Mouse (Mus musculus) stomach, embryonic 15.5 days (tissue): ENCODE results near the gene Dennd5a. TPM values are rescaled to one million over a fixed set of nuclear protein-coding genes. Genes with fewer than 3 reads are reported as not detected.
A peak's percentile ranks its signal among the peaks of the same experiment; 100 is the strongest.
"Not testable (repeated sequence)": the region's sequence is repeated elsewhere in the genome, so short reads cannot be mapped to it uniquely, and the experiment has no call there.

Source experiments
- ATAC-seq: fragments of 200-750 bp; cut with Nextera tagmentation; 2 replicates; pipeline ENCODE4 v1.8.0; 2017; ENCODE audit warnings: low read depth, moderate number of reproducible peaks, moderate TSS enrichment; ENCODE audit not compliant: insufficient read depth, low FRiP score
- H3K27ac ChIP-seq: fragments of 300-500 bp; sonication (generic); 2 replicates; pipeline ENCODE4 v1.5.1; 2015; ENCODE audit warnings: mild to moderate bottlenecking, inconsistent platforms
- H3K27me3 ChIP-seq: fragments of 300-500 bp; sonication (generic); replicated peaks from 2 replicates; pipeline ENCODE4 v1.6.1; 2015; ENCODE audit warnings: inconsistent platforms
- H3K36me3 ChIP-seq: fragments of 300-500 bp; sonication (generic); 2 replicates; pipeline ENCODE4 v1.6.1; 2015; ENCODE audit warnings: inconsistent platforms
- H3K4me1 ChIP-seq: fragments of 300-500 bp; sonication (generic); 2 replicates; pipeline ENCODE4 v1.6.1; 2015; ENCODE audit warnings: inconsistent platforms
- H3K4me2 ChIP-seq: fragments of 300-500 bp; sonication (generic); 2 replicates; pipeline ENCODE4 v1.6.1; 2015; ENCODE audit warnings: mild to moderate bottlenecking, inconsistent platforms
- H3K4me3 ChIP-seq: fragments of 300-500 bp; sonication (generic); replicated peaks from 2 replicates; pipeline ENCODE4 v1.5.1; 2015; ENCODE audit warnings: inconsistent platforms
- H3K9ac ChIP-seq: fragments of 300-500 bp; sonication (generic); 2 replicates; pipeline ENCODE4 v1.6.1; 2015; ENCODE audit warnings: inconsistent platforms
- H3K9me3 ChIP-seq: fragments of 300-500 bp; sonication (generic); 2 replicates; pipeline ENCODE4 v1.6.1; 2016; ENCODE audit warnings: inconsistent platforms
- WGBS: fragments of 180-500 bp; shearing (Covaris S2); methylation state at CpG from one replicate; pipeline ENCODE4 v1.1.7; 2015; 5-methylcytosine and 5-hydroxymethylcytosine counted together
- polyA plus RNA-seq: library from polyadenylated mRNA; unstranded; fragments of >200 nt; fragmentation: Nextera tagmentation; extraction: Ambion mirVana; gene quantifications from 2 replicates; pipeline ENCODE4 v1.2.1, GENCODE M21; 2015

Dennd5a gene
- polyA plus RNA-seq, result 31.1 and 31.6 TPM in 2 replicates

- peak; percentile 88 for ATAC-seq
- Histone ChIP-seq H3K4me1 (0 out of 2 replicates have a peak, but pooled peaks cover 14% of the 10 kb centered on the region), H3K27ac (peak within 1 kb of the TSS; percentile 89), H3K9me3 (no peaks in the 10 kb centered on the region), H3K36me3 (no peaks in the 10 kb centered on the region), H3K4me2 (peak within 1 kb of the TSS; percentile 86), H3K4me3 (peak within 1 kb of the TSS; percentile 82), H3K27me3 (no peaks in the 10 kb centered on the region), H3K9ac (peak within 1 kb of the TSS; percentile 70)
- under 1% methylated on average over 101 of the region's 107 CpGs for WGBS
Observed at GRCm38 (mm10) chr7:109959716-109960612, at the start of gene Dennd5a. Dennd5a (minus strand) TSS chr7:109960470.

- no peaks in the 10 kb centered on the region for H3K9me3 ChIP-seq
- no peaks in the 10 kb centered on the region for H3K36me3 ChIP-seq
- no peak overlapping the region for H3K4me3 ChIP-seq
- H3K4me2 ChIP-seq, result no peak overlapping the region
- H3K9ac ChIP-seq, result no peak overlapping the region
- H3K4me1 ChIP-seq, result no peaks in the 10 kb centered on the region
- 80% methylated on average over 6 of the region's 6 CpGs for WGBS
- no peak for ATAC-seq
- H3K27ac ChIP-seq, result no peak overlapping the region
- no peaks in the 10 kb centered on the region for H3K27me3 ChIP-seq
Observed at GRCm38 (mm10) chr7:110009084-110009483, 48.8 kb upstream of the Dennd5a start.

GRCm38 (mm10) chr7:110008513-110008912 lies 48.2 kb upstream of the Dennd5a start:
- H3K4me3 ChIP-seq, result no peak overlapping the region

GRCm38 (mm10) chr7:110006471-110007195 lies 46.4 kb upstream of the Dennd5a start:
- WGBS, result 74% methylated on average over 5 of the region's 5 CpGs
- H3K4me1 ChIP-seq, result no peaks in the 10 kb centered on the region
- ATAC-seq, result no peak
- no peak overlapping the region for H3K4me2 ChIP-seq
- no peaks in the 10 kb centered on the region for H3K36me3 ChIP-seq
- no peak overlapping the region for H3K4me3 ChIP-seq
- H3K9ac ChIP-seq, result no peak overlapping the region
- no peaks in the 10 kb centered on the region for H3K9me3 ChIP-seq
- no peak overlapping the region for H3K27ac ChIP-seq
- H3K27me3 ChIP-seq, result no peaks in the 10 kb centered on the region

More at GRCm38 (mm10) chr7:110008513-110008912, 48.2 kb upstream of the Dennd5a start:
- Histone ChIP-seq H3K4me2 (no peak overlapping the region), H3K36me3 (no peaks in the 10 kb centered on the region), H3K27ac (no peak overlapping the region), H3K4me1 (no peaks in the 10 kb centered on the region), H3K27me3 (no peaks in the 10 kb centered on the region), H3K9ac (no peak overlapping the region), H3K9me3 (no peaks in the 10 kb centered on the region)
- ATAC-seq, result no peak
- WGBS, result 89% methylated on average over 1 of the region's 1 CpGs

GRCm38 (mm10) chr7:110005976-110006375 lies 45.7 kb upstream of the Dennd5a start:
- ATAC-seq, result no peak
- Histone ChIP-seq H3K27me3 (no peaks in the 10 kb centered on the region), H3K36me3 (no peaks in the 10 kb centered on the region), H3K27ac (no peak overlapping the region), H3K4me3 (no peak overlapping the region), H3K4me2 (no peak overlapping the region), H3K4me1 (no peaks in the 10 kb centered on the region), H3K9me3 (no peaks in the 10 kb centered on the region), H3K9ac (no peak overlapping the region)

GRCm38 (mm10) chr7:110002968-110003367 lies 42.7 kb upstream of the Dennd5a start:
- Histone ChIP-seq H3K27me3 (no peaks in the 10 kb centered on the region), H3K4me3 (peak overlapping the region; percentile 8; the same call in 1 of the 2 replicates), H3K4me1 (no peaks in the 10 kb centered on the region), H3K4me2 (peak overlapping the region; percentile 40; the same call in 1 of the 2 replicates), H3K9ac (no peak overlapping the region), H3K9me3 (no peaks in the 10 kb centered on the region), H3K27ac (no peak overlapping the region), H3K36me3 (no peaks in the 10 kb centered on the region)
- ATAC-seq, result peak; percentile 58; the same call in 1 of the 2 replicates
- WGBS, result 8% methylated on average over 20 of the region's 20 CpGs

- no peak overlapping the region for H3K4me3 ChIP-seq
Observed at GRCm38 (mm10) chr7:110002092-110002491, 41.8 kb upstream of the Dennd5a start.

GRCm38 (mm10) chr7:109998388-109998787 lies 38.1 kb upstream of the Dennd5a start:
- no peaks in the 10 kb centered on the region for H3K9me3 ChIP-seq
- H3K4me3 ChIP-seq, result no peak overlapping the region
- peaks cover 3% of the 10 kb centered on the region; the same call in 1 of the 2 replicates for H3K4me1 ChIP-seq
- 72% methylated on average over 4 of the region's 4 CpGs for WGBS
- no peak for ATAC-seq
- no peaks in the 10 kb centered on the region for H3K27me3 ChIP-seq
- H3K27ac ChIP-seq, result no peak overlapping the region
- no peaks in the 10 kb centered on the region for H3K36me3 ChIP-seq
- no peak overlapping the region for H3K9ac ChIP-seq
- H3K4me2 ChIP-seq, result no peak overlapping the region

More at GRCm38 (mm10) chr7:110002092-110002491, 41.8 kb upstream of the Dennd5a start:
- H3K4me2 ChIP-seq, result no peak overlapping the region
- no peak overlapping the region for H3K27ac ChIP-seq
- no peak overlapping the region for H3K9ac ChIP-seq
- no peaks in the 10 kb centered on the region for H3K9me3 ChIP-seq
- no peak for ATAC-seq
- H3K36me3 ChIP-seq, result no peaks in the 10 kb centered on the region
- no peaks in the 10 kb centered on the region for H3K27me3 ChIP-seq
- no peaks in the 10 kb centered on the region for H3K4me1 ChIP-seq

GRCm38 (mm10) chr7:109993157-109993959 lies 33.1 kb upstream of the Dennd5a start:
- Histone ChIP-seq H3K36me3 (no peaks in the 10 kb centered on the region), H3K9ac (no peak overlapping the region), H3K4me2 (no peak overlapping the region), H3K27ac (peak overlapping the region; percentile 32; the same call in 1 of the 2 replicates), H3K27me3 (no peaks in the 10 kb centered on the region), H3K4me3 (no peak overlapping the region), H3K4me1 (peaks cover 8% of the 10 kb centered on the region; the same call in 1 of the 2 replicates), H3K9me3 (no peaks in the 10 kb centered on the region)
- peak; percentile 68 for ATAC-seq
- 46% methylated on average over 2 of the region's 2 CpGs for WGBS

- H3K4me1 ChIP-seq, result peaks cover 8% of the 10 kb centered on the region; the same call in 1 of the 2 replicates
- no peak overlapping the region for H3K9ac ChIP-seq
- no peaks in the 10 kb centered on the region for H3K36me3 ChIP-seq
- no peak for ATAC-seq
- no peak overlapping the region for H3K4me3 ChIP-seq
- H3K9me3 ChIP-seq, result no peaks in the 10 kb centered on the region
- WGBS, result 87% methylated on average over 1 of the region's 1 CpGs
- no peak overlapping the region for H3K27ac ChIP-seq
- no peak overlapping the region for H3K4me2 ChIP-seq
- no peaks in the 10 kb centered on the region for H3K27me3 ChIP-seq
Observed at GRCm38 (mm10) chr7:109991286-109991685, 31.0 kb upstream of the Dennd5a start.

- Histone ChIP-seq H3K9ac (peak within 1 kb of the TSS; percentile 49), H3K27ac (peak within 1 kb of the TSS; percentile 86), H3K4me2 (peak within 1 kb of the TSS; percentile 64), H3K4me3 (peak within 1 kb of the TSS; percentile 61)
- H3K36me3 ChIP-seq, H3K27me3 ChIP-seq, H3K9me3 ChIP-seq, ATAC-seq, H3K4me1 ChIP-seq: not testable (repeated sequence)
- 34% methylated on average over 6 of the region's 6 CpGs for WGBS
Observed at GRCm38 (mm10) chr7:109986775-109987174, 26.5 kb upstream of the Dennd5a start, which contains the start of gene Tmem41b. Tmem41b (minus strand) TSS chr7:109986929.
